ENCODE assay signal across 8 mouse cellular contexts in the genomic region with DNA sequence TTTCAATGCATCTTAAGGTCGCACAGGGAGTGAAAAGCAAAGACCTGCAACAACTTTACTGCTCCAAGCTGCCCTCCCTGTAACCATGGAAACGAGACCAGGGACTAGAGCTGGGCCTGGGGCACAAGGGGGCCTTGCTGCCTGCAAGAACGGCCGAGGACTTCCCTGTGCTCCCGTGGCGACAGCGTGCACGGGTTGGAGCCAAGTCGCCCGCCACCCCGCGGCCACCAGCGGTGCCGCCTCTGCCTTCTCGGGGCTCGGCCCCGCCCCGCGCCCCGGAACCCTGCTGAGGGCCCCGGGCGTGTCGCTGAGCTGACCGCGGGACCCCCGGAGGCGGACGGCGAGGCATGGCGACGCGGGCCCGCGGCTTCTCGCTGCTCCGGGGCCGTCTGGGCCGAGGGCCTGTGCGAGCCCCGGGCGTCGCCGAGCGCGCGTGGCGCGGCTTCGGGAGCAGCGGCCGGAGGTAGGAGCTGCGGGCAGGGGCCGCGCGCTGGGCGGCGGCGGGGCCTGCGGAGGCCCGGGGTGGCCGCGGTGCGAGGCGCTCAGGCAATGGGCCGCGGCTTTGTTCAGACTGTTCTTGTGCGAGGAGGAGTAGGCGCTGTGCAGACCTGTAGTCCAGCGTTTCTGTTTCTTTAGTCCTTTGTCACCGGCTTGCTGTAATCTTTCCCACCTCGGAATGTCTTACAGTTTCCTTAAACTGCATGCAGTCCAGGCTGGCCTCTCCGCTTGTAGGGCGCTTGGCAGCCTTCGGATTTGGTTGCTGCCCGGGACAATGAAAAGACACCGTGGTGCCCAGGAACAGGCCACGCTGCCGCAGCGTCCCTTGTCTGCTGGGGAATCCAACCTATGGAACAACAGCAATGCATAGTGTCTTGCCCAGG. TPM values are rescaled to one million over a fixed set of nuclear protein-coding genes. Genes with fewer than 3 reads are reported as not detected.
DNase-seq lines count a peak whose midpoint lies in the region; ATAC-seq and TF ChIP-seq lines count a peak whose summit lies in the region.

A gene (plus strand): TSS at position 147 of the 881 bp plus-strand sequence.

- H3K9ac ChIP-seq in embryonic facial prominence, embryonic 15.5 days, result peak within 1 kb of the TSS; percentile 94
- H3K9ac ChIP-seq in limb, embryonic 15.5 days, result peak within 1 kb of the TSS; percentile 94
- H3K9ac ChIP-seq in midbrain, postnatal 0 days (replicated peaks; ENCODE audit: low read length, poor library complexity, severe bottlenecking), result peak within 1 kb of the TSS; percentile 93

- H3K9me3 ChIP-seq in embryonic facial prominence, embryonic 15.5 days (replicated peaks), result no peaks in the 10 kb centered on the region
- H3K9me3 ChIP-seq in limb, embryonic 15.5 days, result no peaks in the 10 kb centered on the region
- no peaks in the 10 kb centered on the region for H3K9me3 ChIP-seq in midbrain, postnatal 0 days (ENCODE audit: low read length)

- TF ChIP-seq CTCF in midbrain, postnatal 0 days (IDR thresholded peaks at IDR 0.05), result peak; percentile 71

- ATAC-seq in embryonic facial prominence, embryonic 15.5 days (ENCODE audit: insufficient number of reproducible peaks, low FRiP score, low TSS enrichment, low read depth), result peak; percentile 99
- peak; percentile 96 for ATAC-seq in limb, embryonic 15.5 days (ENCODE audit: insufficient number of reproducible peaks, low FRiP score, low TSS enrichment, low read depth)
- peak; percentile 98 for ATAC-seq in midbrain, postnatal 0 days (ENCODE audit: low FRiP score)

- peak within 1 kb of the TSS; percentile 72 for H3K4me3 ChIP-seq in embryonic facial prominence, embryonic 15.5 days (replicated peaks)
- peak within 1 kb of the TSS; percentile 74 for H3K4me3 ChIP-seq in limb, embryonic 15.5 days
- peak within 1 kb of the TSS; percentile 75 for H3K4me3 ChIP-seq in midbrain, postnatal 0 days (ENCODE audit: low read depth, low read length)

- WGBS in embryonic facial prominence, embryonic 15.5 days, result under 1% methylated on average over 79 of the region's 79 CpGs
- under 1% methylated on average over 79 of the region's 79 CpGs for WGBS in limb, embryonic 15.5 days
- WGBS in midbrain, postnatal 0 days, result under 1% methylated on average over 62 of the region's 79 CpGs

- H3K4me1 ChIP-seq in embryonic facial prominence, embryonic 15.5 days, result peaks cover 9% of the 10 kb centered on the region; the same call in 1 of the 2 replicates
- peaks cover 8% of the 10 kb centered on the region for H3K4me1 ChIP-seq in limb, embryonic 15.5 days
- 0 out of 2 replicates have a peak, but pooled peaks cover 3% of the 10 kb centered on the region for H3K4me1 ChIP-seq in midbrain, postnatal 0 days (ENCODE audit: insufficient read depth, low read length)

- H3K36me3 ChIP-seq in embryonic facial prominence, embryonic 15.5 days, result peaks cover 13% of the 10 kb centered on the region
- peaks cover 14% of the 10 kb centered on the region for H3K36me3 ChIP-seq in limb, embryonic 15.5 days
- H3K36me3 ChIP-seq in midbrain, postnatal 0 days (ENCODE audit: insufficient read depth, low read length), result no peaks in the 10 kb centered on the region

- H3K4me2 ChIP-seq in embryonic facial prominence, embryonic 15.5 days (replicated peaks), result peak within 1 kb of the TSS; percentile 55
- H3K4me2 ChIP-seq in limb, embryonic 15.5 days, result peak within 1 kb of the TSS; percentile 51
- H3K4me2 ChIP-seq in midbrain, postnatal 0 days (ENCODE audit: low read depth, low read length, poor library complexity, severe bottlenecking), result peak within 1 kb of the TSS; percentile 65

- H3K27me3 ChIP-seq in embryonic facial prominence, embryonic 15.5 days, result no peaks in the 10 kb centered on the region
- no peaks in the 10 kb centered on the region for H3K27me3 ChIP-seq in limb, embryonic 15.5 days
- H3K27me3 ChIP-seq in midbrain, postnatal 0 days (ENCODE audit: insufficient read depth, low read length), result no peaks in the 10 kb centered on the region

- peak within 1 kb of the TSS; percentile 99 for H3K27ac ChIP-seq in embryonic facial prominence, embryonic 15.5 days (replicated peaks)
- H3K27ac ChIP-seq in limb, embryonic 15.5 days, result peak within 1 kb of the TSS; percentile 99
- H3K27ac ChIP-seq in midbrain, postnatal 0 days (ENCODE audit: low read depth, low read length), result peak within 1 kb of the TSS; percentile 98

- peak; percentile 82 for DNase-seq in 3T3-L1 (ENCODE audit: low read depth, low spot score)
- DNase-seq in adrenal gland, postnatal 4 days (ENCODE audit: low spot score in 2 of 2), result peak; percentile 73 to 77
- DNase-seq in heart, adult 8-10 months (ENCODE audit: low spot score), result peak; percentile 78
- peak; percentile 68 to 77 for DNase-seq in kidney, adult 8-10 months
- DNase-seq in midbrain, postnatal 0 days (ENCODE audit: low spot score), result peak; percentile 90
- peak; percentile 65 to 83 for DNase-seq in spleen, postnatal 10 days (ENCODE audit: low spot score in 2 of 2)

RNA-seq across cellular contexts. Expression of the gene that starts here (rescaled TPM):
- 10 to 100 TPM; 23.9 to 27.0 TPM for total RNA-seq in adrenal gland, postnatal 4 days (2021)
- 43.3 and 47.0 TPM in 2 replicates for polyA plus RNA-seq in embryonic facial prominence, embryonic 15.5 days (2015; fragmentation: Nextera tagmentation; extraction: Ambion mirVana)
- total RNA-seq in heart, adult 8-10 months (2022), result 1 to 10 TPM; 6.8 to 8.8 (median 7.9) TPM
- polyA plus RNA-seq in limb, embryonic 15.5 days (2015; fragmentation: Nextera tagmentation; extraction: Ambion mirVana), result 34.8 and 40.0 TPM in 2 replicates
- 87.4 and 90.9 TPM in 2 replicates for total RNA-seq in midbrain, postnatal 0 days (2014; rRNA removed)
- polyA plus RNA-seq in midbrain, postnatal 0 days (2015; fragmentation: Nextera tagmentation; extraction: Ambion mirVana), result 54.6 and 54.9 TPM in 2 replicates

Comparison
In these comparisons a context has a peak if more than half of its experiments do, and no peak if none do; other contexts are left out.
1. Peak in every context shown above with its lines: DNase-seq, ATAC-seq, H3K4me3 ChIP-seq and H3K27ac ChIP-seq.